In genomic region chr16:23908076-23909014, GRCm38 (mm10) we compare ENCODE assay signal across 14 mouse cellular contexts. TPM values are rescaled to one million over a fixed set of nuclear protein-coding genes. Genes with fewer than 3 reads are reported as not detected.
"Had no signal": no experiment of that assay in that cellular context is flagged by ENCODE, and none has a peak within 500 bp of the region (broad histone marks: within the 10 kb centered on the region; RNA-seq: fewer than 3 reads in every experiment).

No protein-coding gene starts in this region.

RNA-seq across cellular contexts. Expression of gene Sst, which starts 17.6 kb away (rescaled TPM):
- total RNA-seq: neutrophil, adult 5-6 weeks had no signal
- polyA plus RNA-seq: spleen, adult 2 months; testis, adult 2 months; urinary bladder, adult 2 months had no signal

RNA-seq across cellular contexts. Expression of gene Rtp2, which starts 23.8 kb away (rescaled TPM):
- total RNA-seq: neutrophil, adult 5-6 weeks had no signal
- polyA plus RNA-seq: neural tube, embryonic 13.5 days; neural tube, embryonic 14.5 days; neural tube, embryonic 15.5 days; small intestine, adult 2 months; spleen, adult 2 months; stomach, embryonic 14.5 days; stomach, embryonic 15.5 days; stomach, embryonic 16.5 days; stomach, postnatal 0 days; thymus, adult 2 months; thymus, postnatal 0 days; urinary bladder, adult 2 months had no signal
